ENCODE assay signal across 11 mouse cellular contexts in the genomic region with DNA sequence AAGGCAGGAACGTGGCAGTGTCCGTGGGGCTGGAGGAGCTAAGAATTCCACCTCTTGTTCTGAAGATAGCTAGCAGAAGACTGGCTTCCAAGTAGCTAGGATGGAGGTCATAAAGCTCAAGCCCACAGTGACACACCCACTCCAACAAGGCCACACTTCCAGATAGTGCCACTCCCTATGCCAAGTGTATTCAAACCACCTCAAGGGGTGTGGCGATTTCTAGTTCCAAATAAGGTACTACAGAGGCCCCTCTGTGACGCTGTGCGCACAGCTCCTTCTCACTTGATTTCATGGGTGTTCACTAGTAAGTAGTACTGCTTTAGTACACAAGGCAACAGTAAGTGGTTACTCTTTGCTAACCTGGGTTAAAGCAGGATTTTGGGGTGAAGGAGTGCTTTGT.
A peak's percentile ranks its signal among the peaks of the same experiment; 100 is the strongest.
DNase-seq lines count a peak whose midpoint lies in the region; ATAC-seq and TF ChIP-seq lines count a peak whose summit lies in the region.
"Had no signal": no experiment of that assay in that cellular context is flagged by ENCODE, and none has a peak within 500 bp of the region (broad histone marks: within the 10 kb centered on the region; RNA-seq: fewer than 3 reads in every experiment).

No protein-coding gene starts in this region.

- WGBS in lung, postnatal 0 days = 80% methylated on average over 5 of the region's 5 CpGs
- WGBS in lung, adult 2 months = 74% methylated on average over 5 of the region's 5 CpGs
- 76% methylated on average over 5 of the region's 5 CpGs for WGBS in stomach, embryonic 14.5 days

- no peaks in the 10 kb centered on the region for H3K9me3 ChIP-seq in lung, postnatal 0 days (ENCODE audit: low read length)
- H3K9me3 ChIP-seq in stomach, embryonic 14.5 days (ENCODE audit: control insufficient read depth, low read depth, low read length) = no peaks in the 10 kb centered on the region
- H3K9me3 ChIP-seq: embryonic facial prominence, embryonic 15.5 days had no signal

- no peak for TF ChIP-seq EP300 in lung, postnatal 0 days (IDR thresholded peaks at IDR 0.05)

- no peak overlapping the region for H3K4me3 ChIP-seq in lung, postnatal 0 days (ENCODE audit: low read depth, low read length)
- no peak overlapping the region for H3K4me3 ChIP-seq in lung, adult 2 months (replicated peaks; ENCODE audit: extremely low read depth, low read depth, low read length)
- no peak overlapping the region for H3K4me3 ChIP-seq in stomach, embryonic 14.5 days (ENCODE audit: low read depth, low read length)
- H3K4me3 ChIP-seq: embryonic facial prominence, embryonic 15.5 days had no signal

- no peak for TF ChIP-seq POLR2A in lung, adult 2 months (IDR thresholded peaks at IDR 0.05; ENCODE audit: borderline replicate concordance, extremely low read depth, low read depth, low read length)

- peak; percentile 72 for ATAC-seq in lung, postnatal 0 days
- peak; percentile 31 for ATAC-seq in activated CD4-positive, CD25-positive, alpha-beta regulatory T cell, adult 4 months
- ATAC-seq in stomach, embryonic 14.5 days (ENCODE audit: insufficient number of reproducible peaks, insufficient read depth, low FRiP score, low read depth) = peak; percentile 79; the same call in 1 of the 2 replicates
- ATAC-seq: Patski had no signal

- H3K27ac ChIP-seq in lung, postnatal 0 days (ENCODE audit: low read length) = no peak overlapping the region
- no peak overlapping the region for H3K27ac ChIP-seq in stomach, embryonic 14.5 days (ENCODE audit: low read length)
- H3K27ac ChIP-seq: embryonic facial prominence, embryonic 15.5 days had no signal

- no peaks in the 10 kb centered on the region for H3K4me1 ChIP-seq in lung, postnatal 0 days (ENCODE audit: insufficient read depth, low read depth, low read length)
- H3K4me1 ChIP-seq in lung, adult 2 months (ENCODE audit: control insufficient read depth, insufficient read depth, low read length) = no peaks in the 10 kb centered on the region; the same call in 1 of the 2 replicates
- 0 out of 2 replicates have a peak, but pooled peaks cover 4% of the 10 kb centered on the region for H3K4me1 ChIP-seq in stomach, embryonic 14.5 days (ENCODE audit: control insufficient read depth, insufficient read depth, low read length)
- H3K4me1 ChIP-seq: embryonic facial prominence, embryonic 15.5 days had no signal

- no peak for TF ChIP-seq CTCF in lung, postnatal 0 days (IDR thresholded peaks at IDR 0.05)
- TF ChIP-seq CTCF in lung, adult 2 months (IDR thresholded peaks at IDR 0.05; ENCODE audit: insufficient read depth, low read length) = no peak

- no peaks in the 10 kb centered on the region for H3K36me3 ChIP-seq in lung, postnatal 0 days (ENCODE audit: insufficient read depth, low read length)
- peaks cover 3% of the 10 kb centered on the region; the same call in 1 of the 2 replicates for H3K36me3 ChIP-seq in stomach, embryonic 14.5 days (ENCODE audit: control insufficient read depth, insufficient read depth, low read length)

- no peak overlapping the region for H3K9ac ChIP-seq in lung, postnatal 0 days (replicated peaks; ENCODE audit: low read depth)
- H3K9ac ChIP-seq in stomach, embryonic 14.5 days (replicated peaks; ENCODE audit: low read depth, low read length) = no peak overlapping the region
- H3K9ac ChIP-seq: embryonic facial prominence, embryonic 15.5 days had no signal

- H3K4me2 ChIP-seq in lung, postnatal 0 days (replicated peaks; ENCODE audit: low read depth, low read length) = no peak overlapping the region
- no peak overlapping the region for H3K4me2 ChIP-seq in stomach, embryonic 14.5 days (replicated peaks; ENCODE audit: low read depth, low read length)
- H3K4me2 ChIP-seq: embryonic facial prominence, embryonic 15.5 days had no signal

- no peaks in the 10 kb centered on the region for H3K27me3 ChIP-seq in lung, postnatal 0 days (replicated peaks; ENCODE audit: insufficient read depth, low read length)
- H3K27me3 ChIP-seq in stomach, embryonic 14.5 days (ENCODE audit: control insufficient read depth, insufficient read depth, low read length) = no peaks in the 10 kb centered on the region
- H3K27me3 ChIP-seq: embryonic facial prominence, embryonic 15.5 days; Patski had no signal

- DNase-seq in lung, postnatal 0 days (ENCODE audit: low spot score) = peak; percentile 29
- DNase-seq in lung, adult 2 months = no peak
- peak; percentile 86 for DNase-seq in liver
- DNase-seq in gastrocnemius, postnatal 25 days = no peak
- no peak for DNase-seq in right cerebral cortex, postnatal 14 days
- DNase-seq in left cerebral cortex, adult 8-10 months (ENCODE audit: low spot score in 2 of 2) = no peak
- DNase-seq: kidney, postnatal 4 days had no signal

Comparison
In these comparisons a context has a peak if more than half of its experiments do, and no peak if none do; other contexts are left out.
1. DNase-seq: peak in lung, postnatal 0 days (single experiment) and liver (single experiment); none in lung, adult 2 months (single experiment), gastrocnemius, postnatal 25 days (single experiment), right cerebral cortex, postnatal 14 days (single experiment) and left cerebral cortex, adult 8-10 months (0 of 2).
2. Peak in every context shown above with its lines, with median percentiles within 50 percentile points of each other: ATAC-seq.